Mouse (Mus musculus): Measurements from ENCODE around the gene Gm6657. TPM values are rescaled to one million over a fixed set of nuclear protein-coding genes. Genes with fewer than 3 reads are reported as not detected.

The Gm6657 gene
- polyA plus RNA-seq (2015; fragmentation: Nextera tagmentation; extraction: Ambion mirVana): not detected in 2 replicates

GRCm38 (mm10) chr12:78193942-78194341 is at the start of gene Gm6657:
Gene Gm6657, plus strand, starts transcription at chr12:78194242.
- H3K9ac ChIP-seq: no peak within 1 kb of the TSS
- no peak within 1 kb of the TSS for H3K4me2 ChIP-seq
- no peak within 1 kb of the TSS for H3K4me3 ChIP-seq (replicated peaks)
- no peaks in the 10 kb centered on the region for H3K9me3 ChIP-seq (replicated peaks)
- H3K27ac ChIP-seq (replicated peaks): no peak within 1 kb of the TSS
- no peaks in the 10 kb centered on the region for H3K4me1 ChIP-seq (replicated peaks)
- no peaks in the 10 kb centered on the region for H3K27me3 ChIP-seq
- no peaks in the 10 kb centered on the region for H3K36me3 ChIP-seq (replicated peaks)
- no peak for ATAC-seq (ENCODE audit: insufficient read depth)

- H3K4me2 ChIP-seq: no peak overlapping the region
- no peaks in the 10 kb centered on the region for H3K36me3 ChIP-seq (replicated peaks)
- no peak overlapping the region for H3K4me3 ChIP-seq (replicated peaks)
- no peak overlapping the region for H3K27ac ChIP-seq (replicated peaks)
- H3K9ac ChIP-seq: no peak overlapping the region
- no peaks in the 10 kb centered on the region for H3K4me1 ChIP-seq (replicated peaks)
- 42% methylated on average over 7 of the region's 7 CpGs for WGBS (ENCODE audit: insufficient replicate concordance)
- no peak for ATAC-seq (ENCODE audit: insufficient read depth)
- H3K27me3 ChIP-seq: no peaks in the 10 kb centered on the region
- H3K9me3 ChIP-seq (replicated peaks): no peaks in the 10 kb centered on the region
Observed at GRCm38 (mm10) chr12:78153308-78154002, 40.6 kb upstream of the Gm6657 start.

DNA sequence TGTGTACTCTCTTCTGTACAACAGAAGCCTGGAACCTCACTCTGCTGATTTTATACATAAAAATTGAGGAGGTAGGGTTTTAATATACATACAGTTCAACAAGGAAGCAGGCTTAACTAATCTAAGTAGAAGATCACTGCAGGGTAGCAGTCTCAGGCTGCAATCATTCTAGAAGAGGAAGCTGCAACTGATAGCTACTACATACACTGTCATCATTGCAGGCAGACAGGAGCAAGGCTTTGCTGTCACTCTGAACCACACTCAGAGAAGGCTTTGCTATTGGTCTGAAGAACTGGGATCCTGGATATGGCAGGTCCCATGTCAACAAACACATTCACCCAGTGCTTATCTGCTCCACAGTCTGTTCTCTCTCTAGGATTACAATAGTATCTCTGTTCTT is 23.9 kb upstream of the Gm6657 start:
- no peak overlapping the region for H3K4me3 ChIP-seq (replicated peaks)
- no peak for ATAC-seq (ENCODE audit: insufficient read depth)
- no peaks in the 10 kb centered on the region for H3K27me3 ChIP-seq
- H3K9me3 ChIP-seq (replicated peaks): no peaks in the 10 kb centered on the region
- H3K4me2 ChIP-seq: no peak overlapping the region
- no peaks in the 10 kb centered on the region for H3K36me3 ChIP-seq (replicated peaks)
- no peaks in the 10 kb centered on the region for H3K4me1 ChIP-seq (replicated peaks)
- H3K27ac ChIP-seq (replicated peaks): no peak overlapping the region
- no peak overlapping the region for H3K9ac ChIP-seq

DNA sequence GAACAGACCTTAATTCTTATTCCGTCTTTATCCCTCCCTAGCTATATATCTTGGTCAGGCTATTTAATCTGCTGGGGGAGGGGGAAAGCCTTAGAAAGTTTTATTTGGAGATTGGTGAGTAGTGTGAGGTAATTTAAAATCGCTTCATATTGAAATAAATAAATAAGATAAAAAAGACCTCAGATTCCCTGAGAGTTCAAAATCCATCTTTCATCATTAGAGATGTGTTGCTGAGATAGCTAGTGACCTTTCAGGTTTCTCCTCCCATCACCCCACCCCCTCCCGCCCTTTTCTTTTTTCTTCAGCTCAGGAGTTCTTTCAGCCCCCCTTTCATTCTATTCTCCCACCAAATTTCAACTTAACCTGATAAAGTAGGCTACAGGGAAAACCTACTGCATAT is 20.1 kb upstream of the Gm6657 start:
- Histone ChIP-seq H3K9me3 (replicated peaks) (no peaks in the 10 kb centered on the region), H3K4me3 (replicated peaks) (no peak overlapping the region), H3K27me3 (no peaks in the 10 kb centered on the region), H3K27ac (replicated peaks) (no peak overlapping the region), H3K9ac (no peak overlapping the region), H3K4me1 (replicated peaks) (no peaks in the 10 kb centered on the region), H3K36me3 (replicated peaks) (no peaks in the 10 kb centered on the region), H3K4me2 (no peak overlapping the region)
- WGBS (ENCODE audit: insufficient replicate concordance): 60% methylated on average over 3 of the region's 3 CpGs
- ATAC-seq (ENCODE audit: insufficient read depth): no peak

- no peaks in the 10 kb centered on the region for H3K4me1 ChIP-seq (replicated peaks)
- H3K27me3 ChIP-seq: no peaks in the 10 kb centered on the region
- 59% methylated on average over 4 of the region's 4 CpGs for WGBS (ENCODE audit: insufficient replicate concordance)
- no peaks in the 10 kb centered on the region for H3K9me3 ChIP-seq (replicated peaks)
- ATAC-seq (ENCODE audit: insufficient read depth): no peak
- no peak overlapping the region for H3K27ac ChIP-seq (replicated peaks)
- H3K4me3 ChIP-seq (replicated peaks): no peak overlapping the region
- H3K4me2 ChIP-seq: no peak overlapping the region
- H3K9ac ChIP-seq: no peak overlapping the region
- no peaks in the 10 kb centered on the region for H3K36me3 ChIP-seq (replicated peaks)
Observed at GRCm38 (mm10) chr12:78174671-78175070, 19.4 kb upstream of the Gm6657 start.

- Histone ChIP-seq H3K4me1 (replicated peaks) (no peaks in the 10 kb centered on the region), H3K27ac (replicated peaks) (no peak overlapping the region), H3K36me3 (replicated peaks) (no peaks in the 10 kb centered on the region)
Observed at GRCm38 (mm10) chr12:78181452-78181851, 12.6 kb upstream of the Gm6657 start.

GRCm38 (mm10) chr12:78195368-78195767 is 1.3 kb downstream of the Gm6657 start:
- no peaks in the 10 kb centered on the region for H3K36me3 ChIP-seq (replicated peaks)
- no peak overlapping the region for H3K4me2 ChIP-seq
- no peak overlapping the region for H3K9ac ChIP-seq
- ATAC-seq (ENCODE audit: insufficient read depth): no peak
- no peaks in the 10 kb centered on the region for H3K27me3 ChIP-seq
- no peak overlapping the region for H3K4me3 ChIP-seq (replicated peaks)
- no peaks in the 10 kb centered on the region for H3K4me1 ChIP-seq (replicated peaks)
- no peak overlapping the region for H3K27ac ChIP-seq (replicated peaks)
- 17% methylated on average over 2 of the region's 2 CpGs for WGBS (ENCODE audit: insufficient replicate concordance)
- H3K9me3 ChIP-seq (replicated peaks): no peaks in the 10 kb centered on the region

More at GRCm38 (mm10) chr12:78181452-78181851, 12.6 kb upstream of the Gm6657 start:
- WGBS (ENCODE audit: insufficient replicate concordance): 44% methylated on average over 2 of the region's 2 CpGs
- no peak overlapping the region for H3K4me2 ChIP-seq
- H3K4me3 ChIP-seq (replicated peaks): no peak overlapping the region
- no peaks in the 10 kb centered on the region for H3K27me3 ChIP-seq
- H3K9me3 ChIP-seq (replicated peaks): no peaks in the 10 kb centered on the region
- no peak overlapping the region for H3K9ac ChIP-seq
- ATAC-seq (ENCODE audit: insufficient read depth): no peak

DNA sequence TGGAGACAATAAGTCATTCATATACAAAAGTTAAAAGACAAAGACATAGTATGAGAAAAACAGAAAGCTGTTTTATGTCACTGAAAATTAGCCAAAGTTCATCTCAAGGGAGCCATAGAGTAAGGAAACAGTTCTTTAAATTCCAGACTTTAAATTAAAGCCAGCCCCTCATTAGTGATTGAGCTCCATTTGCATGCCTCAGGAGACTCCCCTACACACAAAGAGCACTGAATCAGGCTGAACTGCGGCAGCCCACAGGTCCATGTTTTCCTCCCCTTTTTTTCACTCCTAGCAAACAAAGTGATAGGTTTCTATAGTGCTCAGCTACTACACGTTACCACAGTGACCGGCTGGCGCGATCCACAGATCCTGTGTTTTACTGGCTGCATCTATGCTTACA is 9.6 kb downstream of the Gm6657 start:
- Histone ChIP-seq H3K27me3 (no peaks in the 10 kb centered on the region), H3K36me3 (replicated peaks) (no peaks in the 10 kb centered on the region), H3K4me2 (no peak overlapping the region), H3K4me3 (replicated peaks) (no peak overlapping the region), H3K27ac (replicated peaks) (no peak overlapping the region), H3K9ac (no peak overlapping the region), H3K9me3 (replicated peaks) (no peaks in the 10 kb centered on the region), H3K4me1 (replicated peaks) (0 out of 2 replicates have a peak, but pooled peaks cover 6% of the 10 kb centered on the region)
- ATAC-seq (ENCODE audit: insufficient read depth): no peak
- WGBS (ENCODE audit: insufficient replicate concordance): 68% methylated on average over 5 of the region's 5 CpGs

DNA sequence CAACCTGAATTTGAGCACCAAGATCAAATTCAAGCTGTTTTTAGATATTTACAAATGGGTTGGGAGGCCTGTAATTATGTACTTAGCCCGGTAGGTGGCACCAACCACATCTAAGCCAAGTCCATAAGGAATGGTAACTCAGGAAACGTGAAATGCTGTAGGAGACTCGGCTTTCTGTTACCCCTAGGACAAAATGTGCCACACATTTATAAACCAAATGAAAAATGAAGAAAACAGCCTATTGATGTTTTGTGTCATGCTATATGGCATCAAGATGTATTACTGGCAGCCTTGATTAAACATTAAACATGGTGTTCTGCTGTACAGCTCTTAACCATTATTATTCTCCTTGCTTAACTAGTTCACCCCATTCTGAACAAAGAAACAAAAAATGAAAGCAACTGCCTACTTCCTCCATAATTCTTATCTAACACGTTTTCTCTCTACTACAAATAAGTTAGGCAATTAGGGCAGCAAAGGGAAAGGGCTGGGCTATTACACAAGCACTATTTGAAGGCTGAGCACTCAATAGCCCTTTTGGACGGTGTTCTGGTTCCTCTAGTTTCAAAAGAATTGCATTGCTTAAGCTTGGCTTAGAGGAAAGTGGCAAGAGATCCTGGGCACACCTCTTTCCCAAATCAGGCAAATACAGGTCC is 12.0 kb downstream of the Gm6657 start:
- Histone ChIP-seq H3K4me3 (replicated peaks) (no peak overlapping the region; the same call in 1 of the 2 replicates), H3K4me2 (peak overlapping the region; percentile 46)
- peak; percentile 34; the same call in 1 of the 2 replicates for ATAC-seq (ENCODE audit: insufficient read depth)

DNA sequence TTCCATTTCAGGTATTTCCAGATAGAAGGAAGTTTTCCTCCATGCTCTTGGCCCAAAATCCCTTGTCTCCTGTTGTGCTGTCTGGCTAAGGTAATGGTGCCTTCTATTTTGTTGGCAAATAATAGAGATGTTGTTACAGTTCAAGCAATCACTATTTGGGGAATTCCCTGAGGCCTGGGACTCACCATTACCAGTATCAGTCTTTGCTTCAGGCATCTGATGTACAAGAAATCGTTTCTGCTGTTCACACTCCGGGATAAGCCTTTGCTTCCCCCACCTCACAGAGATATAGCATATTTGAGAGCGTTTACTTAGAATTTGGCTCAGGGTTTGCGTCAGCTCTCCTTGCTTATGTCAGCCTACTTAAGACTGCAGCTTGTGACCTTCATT is 12.5 kb downstream of the Gm6657 start:
- H3K36me3 ChIP-seq (replicated peaks): no peaks in the 10 kb centered on the region
- no peak overlapping the region for H3K27ac ChIP-seq (replicated peaks)
- H3K4me3 ChIP-seq (replicated peaks): no peak overlapping the region
- no peaks in the 10 kb centered on the region for H3K9me3 ChIP-seq (replicated peaks)
- H3K4me1 ChIP-seq (replicated peaks): 0 out of 2 replicates have a peak, but pooled peaks cover 6% of the 10 kb centered on the region
- 68% methylated on average over 4 of the region's 4 CpGs for WGBS (ENCODE audit: insufficient replicate concordance)
- H3K9ac ChIP-seq: no peak overlapping the region
- peak overlapping the region; percentile 46; the same call in 1 of the 2 replicates for H3K4me2 ChIP-seq
- H3K27me3 ChIP-seq: no peaks in the 10 kb centered on the region
- no peak for ATAC-seq (ENCODE audit: insufficient read depth)

More for the DNA sequence above, 12.0 kb downstream of the Gm6657 start:
- no peaks in the 10 kb centered on the region for H3K36me3 ChIP-seq (replicated peaks)
- no peak overlapping the region for H3K27ac ChIP-seq (replicated peaks)
- no peak overlapping the region for H3K9ac ChIP-seq
- H3K27me3 ChIP-seq: no peaks in the 10 kb centered on the region
- WGBS (ENCODE audit: insufficient replicate concordance): 6% methylated on average over 5 of the region's 5 CpGs
- H3K9me3 ChIP-seq (replicated peaks): no peaks in the 10 kb centered on the region
- 0 out of 2 replicates have a peak, but pooled peaks cover 6% of the 10 kb centered on the region for H3K4me1 ChIP-seq (replicated peaks)

GRCm38 (mm10) chr12:78209856-78210255 is 15.8 kb downstream of the Gm6657 start:
- H3K9ac ChIP-seq: no peak overlapping the region
- 71% methylated on average over 2 of the region's 2 CpGs for WGBS (ENCODE audit: insufficient replicate concordance)
- no peak for ATAC-seq (ENCODE audit: insufficient read depth)
- no peak overlapping the region for H3K4me3 ChIP-seq (replicated peaks)
- H3K27me3 ChIP-seq: no peaks in the 10 kb centered on the region
- H3K36me3 ChIP-seq (replicated peaks): no peaks in the 10 kb centered on the region
- H3K9me3 ChIP-seq (replicated peaks): no peaks in the 10 kb centered on the region
- H3K4me1 ChIP-seq (replicated peaks): 0 out of 2 replicates have a peak, but pooled peaks cover 6% of the 10 kb centered on the region
- no peak overlapping the region for H3K27ac ChIP-seq (replicated peaks)
- no peak overlapping the region for H3K4me2 ChIP-seq
